Mouse (Mus musculus) hindbrain, embryonic 15.5 days (tissue): Measurements from ENCODE around the gene BC049730. TPM values are rescaled to one million over a fixed set of nuclear protein-coding genes. Genes with fewer than 3 reads are reported as not detected.

Source experiments
- polyA plus RNA-seq: library from polyadenylated mRNA; unstranded; fragments of >200 nt; fragmentation: Nextera tagmentation; extraction: Ambion mirVana; gene quantifications from 2 replicates; pipeline ENCODE4 v1.2.1, GENCODE M21; 2015

The BC049730 gene
- polyA plus RNA-seq, 1 experiment from 2014 or later: not detected

Other genes starting within 250 kb of the BC049730 start
- gene Plaur, start 246.8 kb upstream of the BC049730 start, polyA plus RNA-seq: 1.3 and 1.5 TPM in 2 replicates
- 77.9 and 80.4 TPM in 2 replicates for gene Cadm4, start 227.2 kb upstream of the BC049730 start, polyA plus RNA-seq
- gene Zfp428, start 202.2 kb upstream of the BC049730 start, polyA plus RNA-seq: 281 and 307 TPM in 2 replicates
- 1.00 and 1.5 TPM in 2 replicates for gene AC161166.1, start 196.8 kb upstream of the BC049730 start, polyA plus RNA-seq
- 28.5 and 28.7 TPM in 2 replicates for gene Irgq, start 178.6 kb upstream of the BC049730 start, polyA plus RNA-seq
- gene Pinlyp, start 163.1 kb upstream of the BC049730 start, polyA plus RNA-seq: 0.25 TPM in 1 of 2 replicates, not detected in the other
- gene Xrcc1, start 163.0 kb upstream of the BC049730 start, polyA plus RNA-seq: 66.2 and 72.1 TPM in 2 replicates
- gene Ethe1, start 121.7 kb upstream of the BC049730 start, polyA plus RNA-seq: 27.4 and 27.5 TPM in 2 replicates
- 14.8 and 19.7 TPM in 2 replicates for gene Zfp575, start 121.6 kb upstream of the BC049730 start, polyA plus RNA-seq
- not detected in 2 replicates for gene Phldb3, start 98.5 kb upstream of the BC049730 start, polyA plus RNA-seq
- 0.41 and 0.73 TPM in 2 replicates for gene Lypd3, start 72.7 kb upstream of the BC049730 start, polyA plus RNA-seq
- not detected in 2 replicates for gene Tex101, start 32.6 kb upstream of the BC049730 start, polyA plus RNA-seq
- gene Gm4763, start 17.7 kb downstream of the BC049730 start, polyA plus RNA-seq: not detected in 2 replicates
- gene Cd177, start 51.1 kb downstream of the BC049730 start, polyA plus RNA-seq: 0.26 and 0.49 TPM in 2 replicates
- gene Ceacam10, start 68.0 kb downstream of the BC049730 start, polyA plus RNA-seq: 0.21 and 0.48 TPM in 2 replicates
- 29.3 and 43.6 TPM in 2 replicates for gene Gm9844, start 153.0 kb downstream of the BC049730 start, polyA plus RNA-seq
- gene Lypd4, start 160.7 kb downstream of the BC049730 start, polyA plus RNA-seq: not detected in 2 replicates
- gene Dmrtc2, start 160.8 kb downstream of the BC049730 start, polyA plus RNA-seq: 0.20 and 0.30 TPM in 2 replicates
- gene Rps19, start 175.1 kb downstream of the BC049730 start, polyA plus RNA-seq: 1,106 and 1,236 TPM in 2 replicates
- gene Cd79a, start 188.1 kb downstream of the BC049730 start, polyA plus RNA-seq: 0.17 and 0.46 TPM in 2 replicates
- 64.6 and 73.5 TPM in 2 replicates for gene Arhgef1, start 193.7 kb downstream of the BC049730 start, polyA plus RNA-seq
- gene Gm4881, start 235.3 kb downstream of the BC049730 start, polyA plus RNA-seq: 5.2 and 5.4 TPM in 2 replicates